Mouse (Mus musculus): ENCODE data around the gene Kcnj10. TPM values are rescaled to one million over a fixed set of nuclear protein-coding genes. Genes with fewer than 3 reads are reported as not detected.

Kcnj10 gene
- total RNA-seq, 2 experiments from 2014 or later = 0.05 to 0.17 TPM

DNA sequence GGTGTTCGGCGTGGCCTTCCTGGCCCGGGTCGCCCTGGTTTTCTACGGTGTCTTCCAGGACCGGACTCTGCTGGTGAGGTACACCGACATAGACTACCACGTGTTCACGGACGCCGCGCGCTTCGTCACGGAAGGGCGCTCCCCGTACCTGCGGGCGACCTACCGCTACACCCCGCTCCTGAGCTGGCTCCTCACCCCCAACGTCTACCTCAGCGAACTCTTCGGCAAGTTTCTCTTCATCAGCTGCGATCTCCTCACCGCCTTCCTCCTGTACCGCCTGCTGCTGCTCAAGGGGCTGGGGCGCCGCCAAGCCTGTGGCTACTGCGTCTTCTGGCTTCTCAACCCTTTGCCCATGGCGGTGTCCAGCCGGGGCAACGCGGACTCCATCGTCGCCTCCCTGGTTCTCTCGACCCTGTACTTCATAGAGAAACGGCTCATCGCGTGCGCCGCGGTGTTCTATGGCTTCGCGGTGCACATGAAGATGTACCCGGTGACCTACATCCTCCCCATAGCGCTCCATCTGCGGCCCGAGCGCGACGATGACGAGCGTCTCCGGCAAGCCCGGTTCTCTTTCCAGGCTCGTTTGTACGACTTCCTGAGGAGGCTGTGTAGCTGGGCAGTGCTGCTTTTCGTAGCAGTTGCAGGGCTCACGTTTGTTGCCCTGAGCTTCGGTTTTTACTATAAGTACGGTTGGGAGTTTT, 35.9 kb downstream of the Kcnj10 start:
- DNase-seq (ENCODE audit: low spot score) = no peak

DNA sequence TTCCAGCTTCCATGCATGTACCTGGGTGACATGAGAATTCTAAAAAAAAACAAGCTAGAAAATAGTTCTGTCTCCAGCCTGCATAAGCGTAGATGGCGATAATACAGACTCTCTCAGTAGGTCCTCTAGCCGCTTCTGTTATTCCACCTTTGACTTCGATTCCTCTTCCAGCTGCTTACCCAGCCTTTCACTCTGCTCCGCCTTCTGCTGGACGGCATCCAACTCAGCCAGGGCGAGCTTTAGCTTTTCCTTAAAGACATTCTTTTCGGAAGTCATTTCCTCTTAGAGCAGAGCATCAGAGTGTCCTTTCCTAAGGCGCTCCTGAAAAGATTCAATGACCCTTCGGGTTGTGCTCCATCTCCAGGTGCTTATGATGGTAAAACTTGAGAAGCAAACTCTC, 39.1 kb downstream of the Kcnj10 start:
- DNase-seq (ENCODE audit: low spot score) = no peak

DNA sequence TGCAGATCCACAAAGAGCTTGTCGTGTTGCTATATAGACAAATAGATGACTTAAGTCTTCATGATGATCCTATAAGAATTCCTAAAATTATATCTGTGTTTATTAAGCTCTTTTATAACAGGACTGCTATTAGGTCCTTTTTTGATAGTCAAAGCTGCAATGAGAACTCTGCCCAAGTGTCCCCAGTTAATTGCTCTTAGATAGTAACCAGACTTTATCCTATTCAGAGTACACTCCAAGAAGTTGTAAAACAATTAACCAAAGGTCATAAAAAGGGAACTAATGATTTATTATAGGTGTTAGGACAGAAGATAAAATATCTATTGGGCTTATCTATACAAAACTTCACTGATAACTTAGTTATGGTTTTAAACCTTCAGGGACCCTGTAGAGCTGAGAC, 41.1 kb downstream of the Kcnj10 start:
- no peak for DNase-seq (ENCODE audit: low spot score)

DNA sequence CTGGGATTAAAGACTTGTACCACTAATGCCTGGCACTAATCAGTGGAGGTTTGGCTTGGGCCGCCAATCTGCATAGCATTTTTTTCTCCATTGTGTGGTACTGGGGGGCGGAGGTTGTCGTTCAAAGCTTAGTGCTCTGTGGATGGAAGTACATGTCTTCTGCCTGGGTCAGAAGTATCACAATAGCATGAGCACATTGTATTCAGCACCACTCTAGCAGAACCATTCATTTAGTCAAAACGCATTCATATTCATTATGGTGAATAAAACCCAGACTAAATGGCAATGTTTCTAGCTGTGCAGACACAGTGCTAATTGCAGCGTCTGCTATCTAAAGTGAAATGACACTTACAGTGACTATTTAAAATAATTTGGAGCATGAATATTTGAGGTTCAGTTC, 46.2 kb downstream of the Kcnj10 start:
- no peak for DNase-seq (ENCODE audit: low spot score)

DNA sequence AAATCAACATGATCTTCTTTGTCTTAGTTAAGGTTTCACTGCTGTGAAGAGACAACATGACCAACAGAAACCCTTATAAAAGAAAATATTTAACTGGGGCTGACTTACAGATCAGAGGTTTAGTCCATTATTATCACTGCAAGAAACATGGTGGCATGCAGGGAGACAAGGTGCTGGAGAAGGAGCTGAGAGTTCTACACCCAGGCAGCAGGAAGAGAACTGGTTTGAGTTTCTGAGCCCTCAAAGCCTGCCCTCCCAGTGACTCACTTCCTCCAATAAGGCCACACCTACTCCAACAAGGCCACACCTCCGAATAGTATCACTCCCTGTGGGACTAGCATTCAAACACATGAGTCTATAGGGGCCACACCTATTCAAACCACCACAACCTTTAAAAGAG, 49.8 kb downstream of the Kcnj10 start:
- DNase-seq (ENCODE audit: low spot score) = no peak

DNA sequence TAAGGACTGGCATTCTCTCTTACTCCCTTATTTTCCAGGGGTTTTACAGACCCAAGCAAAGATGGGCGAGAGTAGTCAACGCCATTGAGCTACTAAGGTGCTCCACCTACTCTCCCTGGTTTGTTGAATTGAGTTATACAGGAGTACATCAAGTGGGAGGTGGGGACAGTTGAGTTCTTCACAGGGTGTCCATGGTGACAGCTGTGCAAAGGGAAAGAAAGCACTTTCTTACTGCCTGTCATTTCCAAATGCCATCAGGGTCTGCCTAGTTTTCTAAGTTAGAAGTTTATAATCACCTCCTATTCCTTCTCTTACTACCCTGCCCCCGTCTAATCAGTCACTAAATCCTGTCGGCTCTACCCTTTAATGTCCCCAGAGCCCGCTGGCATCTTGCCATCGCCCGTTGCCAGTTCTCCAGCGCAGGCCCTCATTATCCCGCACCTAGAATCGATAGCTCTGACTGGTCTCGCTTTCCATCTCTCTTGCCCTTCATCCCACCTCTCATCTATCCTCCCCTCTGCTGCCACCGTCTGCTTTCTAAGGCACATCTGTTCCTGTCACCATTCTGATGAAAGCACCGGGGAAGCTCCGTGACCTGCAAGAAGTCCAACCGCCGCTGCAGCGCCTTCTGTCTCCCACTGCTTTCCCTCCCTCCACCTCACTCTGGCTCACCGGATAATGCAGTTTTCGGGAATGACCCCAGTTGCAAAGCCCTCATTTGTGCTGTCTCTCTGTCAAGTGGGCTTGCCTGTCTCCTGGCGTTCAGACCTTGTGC, 51.0 kb downstream of the Kcnj10 start:
- no peak for DNase-seq (ENCODE audit: low spot score)

DNA sequence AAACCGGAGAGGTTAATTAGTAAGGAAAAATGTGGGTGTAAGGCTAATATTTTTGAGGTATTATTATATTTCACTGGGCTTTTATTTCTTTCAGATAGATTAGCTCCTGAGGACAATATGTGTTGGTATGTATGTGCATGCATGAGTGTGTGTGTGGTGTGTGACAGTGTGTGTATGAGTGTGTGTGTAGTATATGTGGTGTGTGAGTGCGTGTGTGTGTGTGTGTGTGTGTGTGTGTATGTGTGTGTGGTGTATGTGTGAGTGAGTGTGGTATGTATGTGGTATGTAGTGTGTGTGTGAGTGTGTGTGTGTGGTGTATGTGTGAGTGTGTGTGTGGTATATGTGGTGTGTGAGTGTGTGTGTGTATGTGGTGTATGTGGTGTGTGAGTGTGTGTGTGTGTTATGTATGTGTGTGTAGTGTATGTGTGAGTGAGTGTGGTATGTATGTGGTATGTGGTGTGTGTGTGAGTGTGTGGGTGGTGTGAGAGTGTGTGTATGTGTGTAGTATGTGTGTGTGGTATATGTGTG, 51.7 kb downstream of the Kcnj10 start:
- no peak for DNase-seq (ENCODE audit: low spot score)

DNA sequence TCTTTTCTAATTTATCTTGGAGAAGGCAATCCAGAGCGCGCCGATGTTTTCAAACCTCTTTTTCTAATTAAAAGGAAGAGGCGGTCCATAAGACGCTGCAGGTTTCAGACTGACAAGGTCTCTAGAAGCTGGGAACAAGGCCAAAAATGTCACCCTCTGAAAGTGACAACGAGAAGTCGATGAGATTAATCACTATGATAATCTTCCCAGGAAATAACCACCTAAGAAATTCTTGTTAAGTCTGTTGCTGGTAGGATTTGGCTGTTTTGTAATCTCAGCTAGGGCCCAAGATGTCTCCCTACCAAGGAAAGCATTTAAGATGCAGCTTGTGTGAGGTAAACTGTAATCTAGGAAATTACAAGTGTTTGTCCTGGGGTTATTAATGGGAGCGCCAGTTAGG, 52.7 kb downstream of the Kcnj10 start:
- DNase-seq (ENCODE audit: low spot score) = no peak

DNA sequence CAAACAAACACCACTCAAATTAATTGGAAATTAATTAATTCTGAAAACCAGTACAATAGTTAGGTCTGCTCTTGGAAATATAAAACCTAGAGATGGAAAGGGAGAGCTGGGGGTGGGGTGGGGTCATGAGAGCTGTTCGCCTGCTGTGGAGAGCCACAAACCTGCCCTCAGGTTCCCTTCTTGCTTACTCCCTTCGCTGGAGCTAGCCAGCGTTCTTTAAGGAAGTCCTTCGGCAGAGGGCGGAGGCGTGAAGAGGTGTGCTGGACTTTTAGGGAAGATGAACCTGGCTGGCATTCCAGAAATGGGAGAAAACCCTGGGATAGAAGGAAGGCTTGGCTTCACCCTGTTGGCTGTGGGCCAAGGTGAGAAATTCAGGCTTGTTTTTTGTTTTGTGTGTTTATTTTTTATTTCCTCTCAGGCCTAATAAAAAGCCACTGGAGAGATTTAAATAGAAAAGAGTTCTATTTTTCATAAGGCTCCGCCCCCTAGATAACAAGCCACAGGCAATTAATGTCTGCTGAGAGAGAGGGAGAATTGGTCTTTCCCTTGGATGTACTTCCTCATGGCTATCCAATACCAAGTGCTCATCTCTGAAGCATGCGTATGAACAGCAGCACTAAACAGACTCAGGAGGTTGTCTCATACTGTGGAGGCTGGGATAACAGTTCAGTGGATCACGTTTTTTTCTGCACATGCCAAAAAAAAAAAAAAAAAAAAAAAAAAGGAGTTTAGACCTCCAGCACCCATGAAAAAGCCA, 56.2 kb downstream of the Kcnj10 start:
- DNase-seq (ENCODE audit: low spot score) = no peak

DNA sequence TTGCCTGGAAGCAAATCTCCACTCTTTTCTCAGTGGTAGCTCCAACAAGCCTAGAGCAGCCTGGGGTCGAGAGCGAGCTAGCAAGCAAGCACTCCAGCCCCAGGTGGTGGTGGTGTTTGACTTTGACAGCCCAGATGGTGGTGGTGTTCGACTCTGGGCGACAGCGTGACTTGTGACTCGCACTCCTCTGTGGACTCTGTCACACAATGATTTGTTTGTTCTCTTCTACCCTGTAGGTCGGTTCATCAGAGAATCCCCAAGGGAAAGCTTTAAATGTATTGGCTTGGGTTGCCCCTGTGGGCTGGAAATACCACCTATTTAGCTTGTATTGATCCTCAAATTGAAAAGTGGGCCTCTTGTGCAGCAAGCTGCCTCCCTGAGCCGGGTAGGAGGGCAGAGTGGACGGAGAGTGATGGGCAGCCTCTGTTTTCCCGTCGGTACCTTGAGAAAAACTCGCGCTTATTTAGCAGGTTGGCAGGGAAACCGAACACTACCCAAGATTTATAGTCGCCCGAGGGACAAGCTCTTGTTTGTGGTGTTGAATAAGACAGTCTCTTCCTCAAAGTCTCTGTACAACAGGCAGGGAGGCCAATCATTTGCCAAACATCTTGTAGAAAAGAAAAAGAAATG, 65.2 kb downstream of the Kcnj10 start:
- DNase-seq (ENCODE audit: low spot score) = no peak

DNA sequence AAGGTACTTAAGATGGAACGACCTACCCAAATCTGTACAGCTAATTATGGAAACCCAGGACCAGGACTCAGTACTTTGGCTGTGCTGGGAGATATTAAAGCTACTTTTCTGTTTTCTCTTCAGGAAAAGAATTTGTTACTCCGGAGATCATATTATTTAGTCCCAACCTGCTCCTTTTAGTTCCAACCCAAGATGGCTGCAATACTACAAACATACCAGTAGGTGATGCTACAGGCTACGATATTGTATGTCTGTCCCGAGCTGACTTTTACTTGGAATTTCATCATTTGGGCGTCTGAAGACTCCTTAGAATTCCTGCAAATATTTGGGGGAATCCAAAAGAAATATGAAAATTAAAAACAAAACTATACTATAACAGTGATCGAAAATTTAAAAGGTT, 68.0 kb downstream of the Kcnj10 start:
- peak; percentile 32 for DNase-seq (ENCODE audit: low spot score)

DNA sequence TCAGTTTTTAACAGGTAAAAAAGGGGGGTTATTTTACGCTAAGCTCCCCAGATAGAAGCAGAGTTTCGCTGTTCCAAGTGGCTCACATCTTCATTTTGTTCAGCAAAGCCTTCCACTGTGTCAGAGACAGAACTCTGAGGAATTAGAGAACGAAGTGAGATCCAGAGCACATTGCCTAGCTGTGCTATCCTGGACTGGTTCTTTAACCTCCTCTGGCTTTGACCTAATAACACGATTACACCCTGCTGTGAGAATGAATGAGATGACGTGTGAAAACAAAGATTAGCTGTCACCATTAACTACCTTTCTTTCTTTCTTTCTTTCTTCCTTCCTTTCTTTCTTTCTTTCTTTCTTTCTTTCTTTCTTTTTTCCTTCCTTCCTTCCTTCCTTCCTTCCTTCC, 68.4 kb downstream of the Kcnj10 start:
- no peak for DNase-seq (ENCODE audit: low spot score)

DNA sequence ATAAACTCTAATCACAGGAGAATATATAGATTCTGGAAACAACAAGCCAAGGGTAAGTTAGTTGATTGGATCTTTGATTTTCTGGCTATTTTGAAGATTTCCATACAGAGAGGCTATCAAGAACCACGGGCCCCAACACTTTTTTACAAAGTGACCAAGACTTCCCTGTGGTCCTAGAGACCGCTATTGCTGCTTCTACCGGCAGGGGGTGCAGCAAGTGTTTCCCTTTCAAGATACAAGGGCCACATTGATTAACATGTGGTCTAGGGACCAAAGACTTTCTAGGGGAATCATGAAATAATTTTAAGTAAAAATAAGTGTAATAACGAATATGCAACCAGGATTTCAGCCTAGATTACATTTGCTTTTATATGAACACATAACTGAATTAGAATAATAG, 69.8 kb downstream of the Kcnj10 start:
- peak; percentile 46 for DNase-seq (ENCODE audit: low spot score)

DNA sequence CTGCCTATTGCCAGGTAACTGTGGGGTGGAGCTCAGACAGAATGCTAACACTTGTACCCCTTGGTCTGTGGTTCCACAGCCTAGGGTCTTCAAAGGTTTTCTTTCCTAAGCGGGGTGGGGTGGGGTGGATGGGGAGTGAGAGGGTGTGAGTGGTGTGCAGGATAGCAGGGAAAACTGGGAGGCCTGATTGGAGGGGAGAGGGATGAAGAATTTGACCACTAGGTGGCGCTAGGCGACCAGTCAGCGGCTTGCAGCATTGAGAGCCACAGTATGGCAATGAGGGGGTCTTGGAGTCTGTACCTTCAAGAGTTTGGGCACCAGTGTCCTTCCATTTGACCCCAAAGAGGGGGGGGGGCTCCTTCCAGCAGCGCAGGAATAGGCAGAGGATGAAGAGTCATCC, 71.2 kb downstream of the Kcnj10 start:
- peak; percentile 63 for DNase-seq (ENCODE audit: low spot score)

DNA sequence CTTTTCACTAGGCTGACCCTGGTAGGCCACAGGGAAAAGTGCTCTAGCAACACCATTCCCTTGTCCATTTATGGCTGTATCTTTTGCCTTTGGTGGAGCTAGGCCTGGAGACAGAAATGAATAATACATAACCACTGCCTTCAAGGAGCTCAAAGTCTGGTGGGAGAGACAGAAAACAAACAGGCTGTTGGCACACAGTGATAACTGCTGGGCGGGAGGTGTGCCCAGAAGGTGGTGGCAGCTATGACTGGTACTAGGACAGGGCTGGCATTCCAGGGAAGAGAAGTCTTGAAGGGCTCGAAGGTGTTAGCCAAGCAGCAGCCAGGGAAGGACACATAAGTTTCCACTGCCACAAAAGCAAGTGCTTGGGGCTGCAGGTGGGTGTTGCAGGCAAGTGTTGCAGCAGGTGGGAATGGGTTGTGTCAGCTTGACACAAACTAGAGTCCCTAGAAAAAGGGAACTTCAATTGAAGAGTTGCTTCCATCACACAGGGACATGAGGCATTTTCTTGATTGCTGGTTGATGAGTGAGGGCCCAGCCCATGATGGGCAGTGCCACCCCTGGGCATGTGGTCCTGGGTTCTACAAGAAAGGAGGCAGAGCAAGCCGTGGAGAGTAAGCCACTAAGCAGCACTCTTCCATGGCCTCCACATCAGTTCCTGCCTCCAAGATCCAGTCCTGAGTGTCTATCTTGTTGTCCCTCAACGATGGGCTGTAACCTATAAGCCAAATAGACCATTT, 72.7 kb downstream of the Kcnj10 start:
- DNase-seq (ENCODE audit: low spot score) = no peak

DNA sequence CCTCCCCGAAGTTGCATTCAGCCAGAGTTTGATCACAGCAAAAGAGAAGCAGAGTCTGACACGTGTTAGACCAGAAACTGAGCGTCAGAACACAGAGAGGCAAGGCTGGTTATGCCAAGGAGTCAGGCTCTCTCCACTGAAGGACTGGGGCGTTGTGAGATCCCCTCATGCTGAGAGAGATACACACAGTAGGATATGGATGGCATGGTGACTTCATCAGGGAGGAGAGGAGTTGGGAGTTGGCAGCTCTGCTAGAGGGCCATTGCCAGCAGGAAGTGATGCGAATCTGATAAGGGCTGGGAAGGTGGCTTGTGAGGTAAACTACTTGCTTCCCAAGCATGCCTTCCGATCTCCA, 73.2 kb downstream of the Kcnj10 start:
- no peak for DNase-seq (ENCODE audit: low spot score)

DNA sequence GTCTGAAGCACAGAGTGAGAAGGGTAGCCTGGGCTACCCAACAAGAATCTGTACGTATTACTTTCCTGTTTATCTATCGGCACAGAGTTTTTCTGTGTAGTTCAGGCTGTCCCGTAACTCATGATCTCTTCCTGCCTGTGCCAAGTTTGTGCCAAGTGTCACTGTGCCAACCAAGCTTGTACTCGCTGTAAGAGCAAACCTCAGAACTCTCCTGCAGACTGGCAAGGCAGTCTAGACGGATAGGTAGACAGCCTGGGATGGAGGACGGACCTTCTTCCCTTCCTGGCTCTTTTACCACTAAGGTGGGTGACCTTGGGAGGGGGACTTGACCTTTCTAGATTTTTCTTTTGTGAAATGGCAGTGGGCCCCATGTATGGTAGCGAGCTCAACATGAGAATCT, 74.1 kb downstream of the Kcnj10 start:
- no peak for DNase-seq (ENCODE audit: low spot score)

DNA sequence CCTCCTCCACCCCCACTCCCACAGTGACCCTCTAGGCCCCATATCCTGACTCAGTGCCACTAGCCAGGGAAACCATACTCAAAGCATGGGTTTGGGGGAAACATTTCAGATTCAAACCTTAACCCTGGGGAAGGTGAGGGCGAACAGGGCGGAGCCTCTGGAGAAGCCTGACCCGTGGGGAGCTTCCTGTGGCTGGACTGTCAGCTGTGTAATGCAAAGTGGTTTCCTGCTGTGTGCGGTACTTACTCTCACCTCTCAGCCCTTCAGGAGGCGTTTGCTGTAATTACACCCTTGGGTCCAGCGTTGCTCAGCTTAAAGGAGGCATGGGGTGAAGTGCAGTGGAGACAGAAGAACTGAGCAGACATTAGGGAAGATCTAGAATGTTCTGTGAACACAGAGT, 77.2 kb downstream of the Kcnj10 start:
- DNase-seq (ENCODE audit: low spot score) = no peak

DNA sequence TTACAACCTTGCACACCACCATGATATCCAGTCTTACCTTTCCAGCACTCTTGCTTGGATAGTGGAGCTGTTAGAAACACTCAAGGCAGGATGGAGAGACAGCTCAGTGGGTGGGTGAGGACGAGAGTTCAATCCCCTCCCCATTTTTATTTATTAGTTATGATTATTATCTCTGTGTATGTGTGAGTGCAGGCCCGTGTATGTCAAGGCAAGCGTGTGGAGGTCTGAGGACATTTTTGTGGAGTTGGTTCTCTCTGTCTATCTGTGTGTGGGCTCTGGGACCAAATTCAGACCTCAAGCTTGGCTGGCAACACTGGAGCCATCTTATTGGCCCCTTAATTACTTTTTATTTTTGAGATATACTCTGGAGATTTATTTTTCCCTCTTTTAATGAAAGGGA, 77.6 kb downstream of the Kcnj10 start:
- DNase-seq (ENCODE audit: low spot score) = no peak

DNA sequence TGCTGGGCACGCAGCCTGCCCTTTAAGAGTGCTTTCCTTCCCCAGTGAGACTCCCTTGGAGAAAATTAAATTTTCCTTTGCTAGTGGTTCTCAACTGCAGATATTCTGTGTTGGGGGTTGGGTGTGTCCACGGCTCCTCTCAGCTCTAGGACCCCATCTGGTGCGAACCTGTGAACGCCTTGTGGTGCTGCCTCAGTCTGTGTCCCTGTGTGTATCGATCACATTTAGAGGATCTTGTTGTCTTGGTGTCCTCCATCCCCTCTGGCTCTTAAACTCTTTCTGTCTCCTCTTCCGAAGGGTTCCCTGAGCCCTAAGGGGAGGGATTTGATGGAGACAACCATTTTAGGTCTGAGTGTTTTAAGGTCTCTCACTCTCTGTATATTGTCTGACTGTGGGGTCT, 79.2 kb downstream of the Kcnj10 start:
- DNase-seq (ENCODE audit: low spot score) = no peak

DNA sequence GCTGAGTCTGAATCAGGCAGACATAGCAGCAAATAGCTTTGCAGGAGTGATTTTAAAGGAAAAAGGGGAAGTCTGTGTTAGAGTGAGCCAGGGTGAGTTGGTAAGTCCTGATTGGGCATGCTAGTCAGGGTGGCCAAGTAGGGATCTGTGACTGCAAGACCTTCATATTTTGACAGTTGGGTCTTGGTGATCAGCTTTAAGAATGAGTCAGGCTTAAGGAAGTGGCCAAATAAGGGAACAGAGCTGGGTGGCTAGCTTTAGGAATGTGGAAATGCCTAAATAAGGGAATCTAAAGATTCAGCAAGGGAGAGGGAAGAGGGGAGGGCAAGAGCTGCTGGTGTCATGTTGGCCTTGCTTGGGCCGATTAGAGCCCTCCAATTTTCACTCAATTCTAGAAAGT, 82.4 kb downstream of the Kcnj10 start:
- no peak for DNase-seq (ENCODE audit: low spot score)

All from gastrocnemius, adult 18-20 months (tissue).